Mouse (Mus musculus) lung, adult 18-20 months (tissue): Measurements from ENCODE around the gene Adgre5.

Experiments used
- DNase-seq, 2 experiments: peaks; one replicate each; pipeline ENCODE4 v3.0.0; 2022; ENCODE audit warnings: mixed read lengths in 2 of 2

Adgre5 gene

DNA sequence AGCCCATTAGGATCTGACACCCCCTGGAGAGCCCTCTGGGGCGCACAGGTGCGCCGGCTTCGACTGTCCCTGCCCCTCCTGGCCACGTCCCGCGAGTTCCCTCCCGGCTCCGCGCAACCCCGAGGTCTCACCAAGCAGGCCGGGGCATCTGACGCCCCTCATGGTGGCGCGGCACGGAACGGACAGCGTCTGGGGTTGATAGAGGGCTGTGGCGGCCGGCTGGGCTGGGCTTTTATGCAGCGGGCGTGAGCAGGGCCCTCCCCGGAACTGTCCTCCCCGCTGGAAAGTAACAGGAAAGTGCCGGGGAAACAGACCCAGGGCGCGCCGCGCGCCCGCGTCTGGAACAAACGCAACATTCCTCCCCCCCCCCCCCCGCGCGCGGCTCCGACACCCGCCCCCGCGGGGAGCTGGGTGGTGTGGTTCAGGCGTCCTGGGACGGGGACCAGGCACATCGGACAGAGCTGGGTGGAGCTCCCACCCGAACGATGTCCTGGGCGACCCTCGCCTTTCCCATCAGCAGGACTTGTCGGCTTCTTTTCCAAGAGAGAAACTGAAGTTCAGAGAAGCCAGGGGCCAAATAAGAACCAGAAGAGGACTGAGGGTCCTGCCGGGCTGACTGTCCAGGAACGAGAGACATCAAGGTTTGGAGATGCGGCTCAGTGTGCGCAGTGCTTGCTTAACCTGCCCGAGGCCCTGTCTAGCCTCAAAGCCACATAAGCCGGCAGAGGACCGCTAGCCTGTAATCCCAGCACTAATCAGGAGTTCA, at the start of gene Adgre5:
TSS of gene Adgre5 (minus strand) at position 351 of the 766 bp plus-strand sequence.
- peak; percentile 89 to 91 for DNase-seq

DNA sequence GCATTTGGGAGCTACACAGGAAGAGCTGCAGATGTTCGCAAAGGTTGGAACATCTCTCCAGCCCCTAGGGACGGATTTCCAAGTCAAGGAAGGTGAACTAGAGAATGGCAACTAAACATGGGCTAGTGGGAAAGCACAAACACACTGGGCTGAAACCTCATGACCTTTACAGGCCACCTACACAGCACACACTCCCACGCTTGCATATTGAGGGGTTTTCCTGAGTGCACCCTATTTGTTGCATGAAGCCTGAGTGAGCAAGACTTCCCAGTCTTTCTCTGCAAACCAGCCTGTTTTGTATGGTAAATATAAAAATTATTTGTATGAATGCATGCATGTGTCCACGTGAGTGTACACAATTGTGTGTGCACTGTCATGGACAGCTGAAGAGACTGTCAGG, 48.7 kb upstream of the Adgre5 start:
- DNase-seq: no peak

DNA sequence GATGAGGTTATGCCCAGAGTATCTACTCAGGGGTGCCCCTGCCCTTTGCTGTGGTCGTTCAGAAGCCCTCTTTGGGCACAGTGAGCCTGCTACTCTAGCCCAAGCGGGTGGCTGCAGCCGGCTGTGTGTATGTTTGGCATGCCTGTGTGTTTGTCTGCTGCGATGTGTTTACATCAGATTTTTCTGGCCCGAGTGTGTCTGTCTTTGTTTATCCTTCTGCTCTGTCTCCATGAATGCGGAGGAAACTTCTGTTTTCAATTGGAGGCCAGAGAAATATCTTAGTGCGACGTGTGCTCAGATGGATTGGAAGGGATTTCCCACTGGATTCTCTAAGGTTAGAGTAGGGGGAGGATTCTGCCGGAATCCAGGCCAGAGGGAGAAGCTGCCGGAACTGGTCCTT, 43.9 kb upstream of the Adgre5 start:
- peak; percentile 55 to 67 for DNase-seq

DNA sequence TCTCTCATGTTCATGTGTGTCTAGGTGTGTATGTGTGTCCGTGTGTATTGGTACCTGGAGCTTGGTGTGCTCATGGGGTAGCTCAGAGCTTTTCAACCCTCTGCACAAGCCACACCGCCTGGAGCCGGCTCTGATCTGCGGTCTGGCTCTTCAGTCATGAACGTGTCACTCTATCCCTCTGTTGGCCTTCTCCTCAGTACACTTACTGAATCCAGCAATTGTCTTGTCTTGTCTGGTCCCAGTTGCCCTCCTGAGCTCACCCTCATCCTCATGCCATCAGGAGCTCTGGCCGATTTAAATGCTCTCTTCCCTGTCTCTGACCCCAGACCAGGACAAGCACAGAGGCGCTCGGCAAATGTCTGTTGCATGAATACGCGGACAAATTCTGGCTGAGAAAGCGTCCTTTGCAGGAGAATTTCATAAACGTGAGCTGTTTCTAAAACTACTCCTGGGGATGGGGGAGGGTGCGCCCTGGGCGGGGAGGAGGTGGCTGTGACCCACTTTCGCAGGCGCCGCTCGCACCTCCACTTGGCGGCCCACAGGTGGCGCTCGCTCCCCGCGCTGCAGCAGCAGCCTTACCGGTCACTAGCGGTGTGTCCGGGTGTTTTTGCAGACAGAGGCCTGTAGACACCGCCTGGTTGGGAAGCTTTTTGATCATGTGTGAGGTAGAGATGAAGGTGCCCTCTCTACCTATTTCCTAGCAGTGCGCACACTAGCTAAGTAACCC, 41.9 kb upstream of the Adgre5 start:
- DNase-seq: peak; percentile 80 to 86

DNA sequence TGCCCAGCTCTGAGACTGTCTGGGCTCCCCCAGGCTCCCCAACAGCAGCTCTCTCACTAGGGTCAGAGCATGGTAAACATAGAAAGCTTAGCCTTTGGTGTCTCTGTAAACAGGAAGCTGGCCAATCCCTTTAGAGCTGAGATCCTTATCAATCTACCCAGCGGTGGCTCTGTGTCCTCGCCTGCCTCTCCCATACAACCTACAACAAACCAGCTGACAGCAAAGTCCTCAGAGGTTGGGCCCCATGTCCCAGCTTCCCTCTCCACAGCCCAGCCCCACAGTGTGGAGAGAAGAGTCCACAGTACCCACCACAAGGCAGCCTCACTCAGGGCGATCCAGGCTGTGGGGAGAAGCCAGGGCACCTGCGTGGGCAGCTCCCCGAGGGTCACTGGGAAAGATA, 38.5 kb upstream of the Adgre5 start:
- peak; percentile 30 to 71 for DNase-seq

DNA sequence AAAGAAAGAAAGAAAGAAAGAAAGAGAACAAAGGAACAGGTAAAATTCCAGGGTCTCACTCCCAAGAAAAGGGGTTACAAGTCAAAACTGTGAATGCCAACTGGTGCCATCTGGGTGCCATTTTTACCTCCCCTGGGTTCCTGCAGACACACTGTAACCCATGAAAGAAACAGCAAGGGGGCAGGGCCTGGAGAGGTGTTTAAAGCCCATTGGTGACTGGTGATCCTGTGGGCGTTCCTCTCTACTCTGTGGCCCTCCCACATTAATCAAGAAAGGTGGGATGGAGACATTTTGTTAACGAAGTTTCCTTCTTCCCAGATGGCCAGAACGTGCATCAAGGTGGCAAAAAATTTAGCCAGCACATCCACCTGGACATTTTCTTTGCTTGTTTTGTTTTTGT, 36.9 kb upstream of the Adgre5 start:
- DNase-seq: no peak

DNA sequence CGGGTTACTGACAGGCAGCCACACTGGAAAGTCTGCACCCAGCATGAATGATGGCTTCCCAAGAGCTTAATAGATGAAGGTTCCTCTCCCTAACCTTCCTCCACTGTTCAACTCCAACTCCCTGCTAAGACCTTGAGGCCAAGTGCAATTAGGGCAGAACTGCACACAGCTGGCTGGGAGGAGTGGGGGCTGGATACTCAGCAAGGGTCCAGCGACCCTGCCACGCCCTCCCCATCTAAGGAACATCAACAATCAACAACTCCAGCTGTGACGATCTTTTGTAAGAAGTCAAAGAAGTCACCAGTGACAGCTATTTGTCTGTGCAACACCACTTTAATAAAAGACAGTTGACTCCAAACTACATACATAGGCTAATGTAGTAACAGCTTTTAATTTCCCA, 35.5 kb upstream of the Adgre5 start:
- DNase-seq: no peak

DNA sequence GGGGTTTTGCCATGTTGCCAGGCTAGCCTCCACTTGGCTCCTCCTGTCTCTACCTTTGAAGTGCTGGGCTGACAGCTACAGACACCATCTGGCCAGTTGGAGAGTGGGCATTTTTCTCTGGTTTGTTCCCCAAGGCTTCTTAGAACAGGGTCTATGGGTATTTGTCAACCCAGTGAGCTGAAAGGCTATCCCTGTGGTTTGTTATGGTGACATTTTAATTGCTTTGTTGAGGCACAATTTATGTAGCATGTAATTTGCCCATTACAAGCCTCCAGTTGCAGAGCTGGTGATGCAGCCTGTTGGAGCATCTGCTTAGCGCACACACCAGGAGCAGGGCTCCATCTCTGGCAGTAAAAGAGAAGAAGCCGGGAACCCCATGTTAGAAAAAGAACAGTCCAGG, 33.1 kb upstream of the Adgre5 start:
- DNase-seq: no peak

DNA sequence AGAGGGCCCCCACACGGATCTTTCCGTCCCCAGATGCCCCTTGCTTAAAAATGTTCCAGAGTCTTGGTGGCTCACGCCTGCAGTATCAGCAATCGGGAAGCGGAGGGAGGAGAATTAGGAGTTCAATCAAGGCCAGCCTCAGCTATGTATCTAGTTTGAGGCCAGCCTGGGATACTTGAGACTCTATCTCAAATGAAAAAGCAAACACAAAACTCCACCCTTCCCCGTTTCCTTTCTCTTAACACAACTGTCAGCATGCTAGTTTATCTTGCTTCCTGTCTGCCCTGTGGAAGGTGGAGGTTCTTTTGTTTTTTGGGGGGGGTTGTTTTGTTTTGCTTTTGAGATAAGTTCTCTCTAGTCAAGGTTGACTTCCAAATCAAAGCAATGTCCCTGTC, 32.3 kb upstream of the Adgre5 start:
- peak; percentile 52 to 73 for DNase-seq

DNA sequence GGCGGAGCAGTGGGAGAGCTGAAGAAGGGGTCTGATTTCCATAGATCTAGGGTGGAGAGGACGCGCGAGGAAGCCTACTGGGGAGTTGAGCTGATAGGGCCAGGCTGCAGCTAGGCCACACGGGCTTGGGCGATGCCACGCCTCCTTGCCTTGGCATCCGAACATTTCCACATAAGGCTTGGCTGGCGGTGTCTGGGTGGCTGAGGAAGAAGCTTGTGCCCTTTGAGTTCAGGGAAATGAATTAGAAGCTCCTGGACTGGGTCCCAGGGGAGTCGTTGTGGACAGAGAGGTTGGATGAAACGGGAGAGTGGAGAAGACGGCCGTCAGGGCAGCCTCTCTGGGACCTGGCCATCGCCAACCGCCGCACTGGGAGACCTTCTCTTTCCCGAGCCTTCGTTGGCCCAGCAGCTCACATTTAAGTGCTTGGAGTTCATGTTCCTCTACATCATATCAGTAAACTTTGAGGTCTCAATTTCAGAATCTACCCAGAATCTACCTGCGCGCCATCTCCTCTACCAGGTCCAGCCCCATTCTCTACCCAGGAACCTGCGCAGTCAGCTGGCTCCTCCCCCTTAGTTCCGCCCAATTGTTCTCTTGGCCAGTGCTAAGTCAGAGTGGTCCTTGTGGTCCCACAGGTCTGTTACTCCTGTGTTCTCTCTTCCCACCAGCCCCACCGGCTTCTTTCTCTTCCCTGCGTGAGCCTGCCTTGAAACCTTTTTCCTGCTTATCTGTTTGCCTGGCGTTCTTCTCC, 31.8 kb upstream of the Adgre5 start:
- DNase-seq: peak; percentile 79 to 85

DNA sequence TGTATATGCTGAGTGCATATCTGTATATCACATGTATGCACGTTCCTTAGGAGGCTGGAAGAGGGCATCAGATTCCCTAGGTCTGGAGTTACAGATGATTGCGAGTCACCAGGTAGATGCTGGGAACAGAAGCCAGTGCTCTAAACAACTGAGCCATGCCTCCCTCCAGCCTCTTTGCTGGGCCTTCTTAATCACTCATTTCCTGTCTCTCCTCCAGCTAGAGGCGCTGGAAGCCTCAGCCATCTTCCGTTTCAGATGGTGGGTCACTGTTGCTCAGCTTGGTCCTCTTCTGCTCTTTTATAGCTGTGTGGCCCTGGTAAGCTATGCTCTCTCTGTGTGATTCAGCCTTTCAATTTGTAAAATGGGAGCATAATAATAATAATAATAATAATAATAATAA, 30.7 kb upstream of the Adgre5 start:
- DNase-seq: no peak

DNA sequence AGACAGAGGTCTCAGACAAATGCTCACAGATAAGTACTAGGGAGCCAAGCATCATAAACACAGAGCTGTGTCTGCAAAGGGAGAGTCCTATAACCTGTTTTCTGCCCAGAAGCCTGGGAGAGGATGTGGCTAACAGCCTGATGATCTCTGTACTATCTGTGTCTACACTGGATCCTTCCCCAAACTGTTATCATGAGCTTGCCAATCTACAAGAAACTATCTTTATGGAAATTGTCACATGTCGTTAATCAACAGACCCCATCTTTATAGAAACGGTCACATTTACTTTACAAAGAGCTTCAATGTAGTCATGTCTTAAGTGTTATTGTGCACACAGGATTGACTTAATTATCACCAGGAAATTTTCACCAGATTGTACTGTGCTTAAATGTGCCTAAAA, 29.5 kb upstream of the Adgre5 start:
- no peak for DNase-seq

DNA sequence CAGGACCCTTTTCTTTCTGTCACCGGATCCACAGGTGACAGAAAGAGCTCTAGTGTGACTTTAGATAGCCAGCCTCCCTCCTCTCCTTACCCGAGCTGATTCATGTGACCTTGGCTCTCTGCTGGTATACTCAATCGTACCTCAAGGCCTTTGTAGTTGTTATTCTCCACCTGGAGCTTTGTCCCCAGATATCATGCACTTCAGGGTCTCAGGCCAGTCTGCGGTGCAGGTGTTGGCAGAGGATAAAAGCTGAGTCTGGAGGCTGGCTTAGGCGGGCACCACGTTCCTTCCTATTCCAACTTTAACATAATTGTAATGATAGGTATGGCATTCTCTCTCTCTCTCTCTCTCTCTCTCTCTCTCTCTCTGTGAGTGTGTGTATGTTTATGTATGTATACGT, 28.6 kb upstream of the Adgre5 start:
- DNase-seq: no peak

DNA sequence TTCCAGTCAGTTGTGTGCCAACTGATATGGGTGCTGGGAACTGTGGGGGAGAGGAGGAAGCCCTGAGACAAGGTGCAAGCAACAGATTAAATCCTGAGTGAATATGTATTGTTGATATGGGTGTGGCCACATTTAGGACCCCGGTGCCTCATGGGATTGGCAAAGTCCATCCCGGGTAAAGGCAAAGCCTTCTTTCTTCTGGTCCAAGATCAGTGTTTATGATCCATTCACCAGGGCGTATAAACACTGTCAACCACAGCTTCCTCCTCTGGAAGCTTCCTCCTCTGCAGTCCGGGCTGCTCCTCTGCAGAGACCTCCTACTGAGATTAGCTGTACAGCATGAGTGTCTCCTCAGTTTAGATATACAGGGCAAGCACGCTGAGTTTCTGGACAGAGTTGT, 27.4 kb upstream of the Adgre5 start:
- DNase-seq: peak; percentile 72 to 84

DNA sequence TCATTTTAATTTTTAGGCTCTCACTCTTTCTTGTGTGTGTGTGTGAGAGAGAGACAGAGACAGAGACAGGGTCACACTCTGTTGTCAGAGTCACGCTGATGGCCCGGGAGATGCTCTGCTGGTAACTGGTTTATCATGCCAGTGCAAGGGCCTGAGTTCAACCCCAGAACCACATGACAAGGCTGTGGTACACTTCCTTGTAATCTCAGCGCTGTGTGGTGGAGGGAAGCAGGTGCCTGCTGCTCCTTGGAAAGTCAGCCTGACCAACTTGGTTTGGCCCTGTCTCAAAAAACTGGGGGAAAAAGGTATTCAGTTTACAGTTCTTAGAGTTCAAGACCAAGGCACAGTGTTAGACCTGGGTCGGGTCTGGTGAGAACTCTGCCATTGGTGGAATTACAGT, 26.3 kb upstream of the Adgre5 start:
- DNase-seq: no peak

DNA sequence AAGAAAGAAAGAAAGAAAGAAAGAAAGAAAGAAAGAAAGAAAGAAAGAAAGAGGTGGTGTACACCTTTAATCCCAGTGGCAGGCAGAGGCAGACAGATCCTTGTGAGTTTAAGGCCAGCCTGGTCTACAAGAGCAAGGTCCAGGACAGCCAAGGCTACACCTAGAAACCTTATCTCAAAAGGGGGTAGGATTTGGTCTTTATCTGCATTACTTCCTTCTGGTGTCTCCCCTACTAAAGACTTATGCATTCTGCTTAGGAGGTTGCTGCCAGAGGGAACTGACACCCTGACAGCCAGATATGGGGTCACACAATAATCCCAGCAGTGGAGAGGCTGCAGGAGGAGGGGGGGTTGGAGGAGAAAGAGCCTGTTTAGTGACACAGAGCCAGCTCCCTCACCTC, 24.5 kb upstream of the Adgre5 start:
- no peak for DNase-seq

DNA sequence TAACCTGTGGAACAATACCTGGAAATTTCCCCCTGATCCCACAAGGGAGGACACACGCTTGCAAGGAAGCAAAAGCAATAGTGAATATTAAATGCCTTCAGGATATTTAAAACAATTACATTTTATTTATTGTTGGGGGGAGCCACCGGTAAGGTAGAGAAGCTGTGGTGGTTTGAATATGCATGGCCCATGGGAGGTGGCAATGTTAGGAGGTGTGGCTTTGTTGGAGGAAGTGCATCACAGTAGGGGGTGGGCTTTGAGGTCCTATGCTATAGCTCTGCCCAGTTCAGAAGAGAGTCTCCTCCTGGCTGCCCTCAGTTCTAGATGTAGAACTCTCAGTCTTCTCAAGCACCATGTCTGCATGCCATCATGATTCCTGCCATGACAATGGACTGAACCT, 23.6 kb upstream of the Adgre5 start:
- DNase-seq: no peak

DNA sequence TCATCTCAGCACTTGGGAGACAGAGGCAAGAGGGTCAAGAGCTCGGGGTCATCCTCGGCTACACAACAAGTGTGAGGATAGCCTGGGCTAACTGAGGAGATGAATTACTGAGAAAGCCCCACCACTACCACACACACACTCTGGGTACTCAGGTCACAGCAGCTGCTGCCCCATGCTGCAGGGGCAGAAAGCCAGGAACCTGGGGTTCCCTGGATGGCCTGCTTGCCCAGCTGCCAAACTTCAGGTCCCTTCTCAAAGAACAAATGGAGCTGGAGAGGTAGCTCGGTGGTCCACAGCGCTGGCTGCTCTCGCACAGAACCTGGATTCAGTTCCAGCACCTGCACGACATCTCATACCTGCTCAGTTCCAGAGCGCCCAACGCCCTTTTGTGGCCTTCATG, 23.0 kb upstream of the Adgre5 start:
- no peak for DNase-seq

DNA sequence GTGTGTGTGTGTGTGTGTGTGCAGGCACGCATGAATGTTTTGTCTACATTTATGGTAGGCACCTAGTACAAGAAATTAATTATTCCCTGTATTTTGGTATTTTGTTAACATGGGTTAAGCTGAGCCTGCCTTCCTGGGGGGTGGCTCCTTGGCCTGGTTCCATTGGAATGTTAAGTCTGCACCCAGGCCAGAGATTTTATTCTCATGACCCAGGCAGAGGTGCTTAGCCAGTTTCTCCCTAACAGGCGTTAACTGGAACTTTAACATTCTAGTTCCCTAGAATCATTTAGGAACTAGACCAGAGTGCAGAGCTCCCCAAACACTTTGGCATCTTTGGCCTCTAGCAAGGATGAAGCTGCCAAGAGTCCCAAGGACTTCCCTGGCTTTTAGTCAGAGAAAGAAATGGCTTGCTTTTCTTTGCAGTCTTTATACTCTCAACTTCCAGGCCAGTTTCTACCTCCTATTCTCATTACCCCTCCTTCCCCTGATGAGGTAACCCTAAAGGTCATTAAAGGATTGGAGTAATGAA, 18.2 kb upstream of the Adgre5 start:
- no peak for DNase-seq

DNA sequence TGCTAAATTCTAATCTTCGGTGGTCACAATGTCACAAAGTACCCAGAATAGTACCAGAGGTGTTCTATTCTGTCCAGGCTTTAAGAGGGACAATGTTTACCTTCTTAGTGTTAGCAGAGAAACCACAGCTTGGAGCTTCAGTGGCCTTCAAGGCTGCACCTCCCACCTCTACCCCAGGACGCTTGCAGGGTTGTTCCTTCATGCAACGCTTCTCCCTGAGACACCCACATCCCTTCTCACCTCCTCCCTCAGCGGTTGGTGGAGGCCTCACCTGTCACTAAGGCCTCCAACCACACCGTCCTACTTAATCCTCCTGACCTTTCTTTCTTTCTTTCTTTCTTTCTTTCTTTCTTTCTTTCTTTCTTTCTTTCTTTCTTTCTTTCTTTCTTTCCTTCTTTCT, 17.2 kb upstream of the Adgre5 start:
- no peak for DNase-seq

DNA sequence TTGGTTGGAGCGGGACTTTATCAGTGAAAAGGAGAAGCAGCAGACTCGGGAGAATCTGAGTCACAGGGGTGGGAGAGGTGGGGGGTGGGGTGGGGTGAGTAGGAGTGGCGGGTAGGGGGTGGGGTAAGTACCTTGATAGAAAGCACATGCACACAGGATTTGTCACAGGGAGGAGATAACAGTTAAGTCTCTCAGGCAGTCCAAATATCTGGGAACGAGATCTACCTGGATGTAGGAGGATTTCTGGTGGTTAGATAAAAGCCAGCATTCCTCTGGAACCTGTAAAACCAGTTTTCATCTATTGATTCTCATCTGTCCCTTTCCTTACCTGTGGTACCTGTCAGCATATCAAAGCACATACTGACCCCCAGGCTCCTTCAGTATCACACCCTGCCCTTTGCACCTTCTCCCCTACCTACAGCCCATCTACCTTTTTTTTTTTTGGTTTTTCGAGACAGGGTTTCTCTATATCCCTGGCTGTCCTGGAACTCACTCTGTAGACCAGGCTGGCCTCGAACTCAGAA, 16.0 kb upstream of the Adgre5 start:
- DNase-seq: no peak

DNA sequence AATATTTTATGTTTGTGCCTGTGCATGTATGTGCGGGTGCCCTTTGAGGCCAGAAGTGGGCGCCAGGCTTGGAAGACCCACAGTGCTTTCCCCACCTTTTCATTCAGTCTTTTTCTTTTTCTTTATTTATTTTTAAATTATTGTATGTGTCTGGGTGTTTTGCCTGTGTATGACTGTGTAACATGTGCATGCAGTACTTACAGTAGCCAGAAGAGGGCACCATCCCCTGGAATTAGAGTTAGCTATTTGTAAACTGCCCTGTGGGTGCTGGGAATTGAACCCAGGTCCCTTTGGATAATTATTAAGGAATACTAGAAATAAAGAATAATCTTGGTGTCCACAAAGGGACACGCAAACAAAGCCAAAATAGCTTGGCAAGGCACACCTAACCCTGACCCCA, 15.1 kb upstream of the Adgre5 start:
- DNase-seq: no peak

DNA sequence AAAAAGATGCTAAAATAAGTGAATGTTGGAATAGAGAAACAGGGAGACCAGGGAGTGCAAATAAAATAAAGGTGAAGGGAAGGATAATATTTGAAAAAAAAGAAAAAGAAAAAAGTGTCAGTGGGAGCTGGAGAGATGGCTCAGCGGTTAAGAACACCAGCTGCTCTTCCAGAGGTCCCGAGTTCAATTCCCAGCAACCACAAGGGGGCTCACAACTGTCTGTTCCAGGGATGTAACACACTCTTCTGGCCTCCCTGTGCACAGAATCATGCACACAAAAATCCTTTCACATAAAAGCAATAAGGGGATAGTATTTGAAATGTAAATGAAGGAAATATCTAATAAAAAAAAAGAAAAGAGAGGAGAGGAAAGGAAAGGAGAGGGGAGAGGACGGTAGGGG, 13.0 kb upstream of the Adgre5 start:
- DNase-seq: no peak
